Mouse (Mus musculus): ENCODE measurements around the gene Vmn2r57. TPM values are rescaled to one million over a fixed set of nuclear protein-coding genes. Genes with fewer than 3 reads are reported as not detected.

Gene Vmn2r57
- polyA plus RNA-seq (2012; ENCODE audit: low replicate concordance): not detected in 2 replicates

DNA sequence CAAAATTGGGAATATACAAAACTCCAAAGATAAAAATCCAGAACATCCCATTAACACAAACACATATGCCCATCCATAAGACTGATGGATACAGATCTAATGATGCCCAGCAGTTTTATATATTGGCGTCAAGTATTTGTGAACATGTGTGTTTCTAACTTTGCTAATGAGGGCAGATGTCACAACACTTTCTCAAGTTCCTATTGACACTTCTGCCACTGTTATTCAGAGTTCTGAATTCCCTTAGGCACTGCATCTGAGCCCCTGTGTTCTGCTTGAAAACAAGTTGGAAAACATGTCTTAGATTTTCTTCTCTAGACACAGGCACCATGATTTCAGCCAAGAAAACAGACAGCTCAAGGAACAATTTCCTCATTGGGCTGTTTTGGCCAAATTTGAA lies at the start of gene Vmn2r57:
TSS of gene Vmn2r57 (minus strand) at position 101 of the 400 bp plus-strand sequence.

DNA sequence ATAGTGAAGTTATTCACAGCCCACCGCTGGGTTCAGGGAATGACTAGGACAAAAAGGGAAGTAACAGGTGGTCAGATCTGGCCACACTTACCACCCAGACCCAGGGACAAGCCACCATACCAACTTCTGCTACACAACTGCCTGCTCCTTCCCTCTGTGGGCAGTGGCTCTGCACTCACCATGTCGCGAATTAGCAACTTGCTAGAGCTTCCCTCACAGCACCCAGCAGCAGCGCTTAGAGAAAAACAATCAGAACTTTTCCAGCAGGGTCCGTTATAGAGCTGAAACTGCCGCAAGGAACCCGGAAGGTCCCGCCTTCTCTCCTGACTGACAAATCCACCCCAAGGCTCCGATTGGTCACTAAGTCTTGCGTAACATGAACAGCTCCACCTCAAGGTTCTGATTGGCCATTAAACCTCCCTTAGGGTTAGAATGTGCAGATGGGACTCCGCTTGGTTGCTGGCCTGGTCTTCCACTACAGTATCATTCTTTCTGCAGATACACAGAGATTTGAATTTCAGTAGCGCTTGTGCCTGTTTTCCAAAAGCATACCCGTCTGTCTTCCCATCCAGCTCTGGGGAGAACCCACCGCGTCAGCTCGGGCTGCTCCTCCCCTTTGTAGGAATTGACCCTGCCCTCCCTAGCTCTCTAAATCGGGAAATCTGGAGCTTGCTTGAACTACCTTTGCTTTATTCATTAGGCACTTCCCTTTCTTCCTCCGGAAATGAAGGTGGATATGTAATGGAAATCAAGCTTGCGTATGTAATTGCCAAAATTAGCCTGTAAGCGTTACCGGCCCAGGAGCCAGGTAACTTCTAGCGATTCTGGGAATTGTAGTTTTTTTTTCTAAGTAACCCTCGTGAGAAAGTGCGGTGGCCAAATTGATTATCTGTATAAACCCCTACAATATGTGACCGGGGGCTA lies 55.2 kb downstream of the Vmn2r57 start, which contains the start of gene AI987944:
TSS of gene AI987944 (minus strand) at position 332 of the 924 bp plus-strand sequence.

Other genes starting within 250 kb of the Vmn2r57 start
- 1.6 and 1.9 TPM in 2 replicates for gene AI987944, start 55.3 kb downstream of the Vmn2r57 start, polyA plus RNA-seq (2012; ENCODE audit: low replicate concordance)
- not detected in 2 replicates for gene Gm20449, start 50.7 kb upstream of the Vmn2r57 start, polyA plus RNA-seq (2012; ENCODE audit: low replicate concordance)
- gene AW146154, start 51.2 kb upstream of the Vmn2r57 start, polyA plus RNA-seq (2012; ENCODE audit: low replicate concordance): 0.39 and 0.88 TPM in 2 replicates
- not detected in 2 replicates for gene Gm6871, start 125.0 kb upstream of the Vmn2r57 start, polyA plus RNA-seq (2012; ENCODE audit: low replicate concordance)
- gene 2610021A01Rik, start 150.5 kb upstream of the Vmn2r57 start, polyA plus RNA-seq (2012; ENCODE audit: low replicate concordance): 0.39 and 1.3 TPM in 2 replicates
- 0.23 and 0.56 TPM in 2 replicates for gene Zfp788, start 184.5 kb upstream of the Vmn2r57 start, polyA plus RNA-seq (2012; ENCODE audit: low replicate concordance)